Mouse (Mus musculus) T-helper 17 cell (primary cell): ENCODE measurements around the gene Ptpn12.

Experiments used
- in situ Hi-C, 2 experiments: fragments of 300-600 bp; cut with MboI, MseI; formaldehyde crosslinking; loops; 1 replicate in 1 of 2; 2 replicates in 1 of 2; pipeline ENCODE4 v1.15.1; 2025; ENCODE audit warnings: high pct_unique_total_duplicates in 2 of 2

Ptpn12 gene

DNA sequence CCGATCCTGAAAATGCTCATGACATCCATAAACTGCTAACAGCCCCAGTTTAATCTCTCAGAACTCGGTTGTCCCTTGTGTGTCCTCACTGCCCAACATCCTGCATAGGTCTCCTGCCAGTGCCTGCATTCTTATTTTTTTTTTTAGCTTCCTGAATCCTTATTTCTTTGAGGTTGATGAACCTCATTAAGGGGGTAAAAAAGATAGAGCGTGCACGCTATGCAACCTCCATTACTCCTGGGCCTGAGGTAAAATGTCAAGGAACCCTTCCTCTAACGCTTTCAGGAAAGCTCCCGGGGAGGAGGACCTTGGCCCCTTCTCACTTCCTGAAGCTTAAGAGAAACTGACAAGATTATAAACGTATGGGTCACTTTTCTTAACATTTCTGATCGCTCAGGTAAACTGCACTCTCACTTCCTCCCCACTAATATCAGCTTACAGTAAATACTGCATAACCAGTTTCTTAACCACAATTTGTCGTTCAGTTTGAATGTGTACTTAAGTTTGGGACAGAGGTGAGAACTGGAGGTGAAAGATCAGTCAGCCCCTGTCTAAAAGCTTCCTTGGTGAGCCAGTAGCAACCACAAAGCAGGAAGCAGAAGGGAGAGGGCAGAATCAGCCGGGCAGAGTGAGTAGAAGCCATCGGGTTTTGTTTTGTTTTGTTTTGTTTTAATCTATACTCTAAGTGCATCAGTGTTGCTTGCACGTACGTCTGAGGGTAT, 100.4 kb downstream of the Ptpn12 start:
- in situ Hi-C loops: loop anchor here in 1 of 2 experiments (5.0 to 10.0 kb wide), 2 partner anchors 43 to 100 kb away; partner anchors contain the start of gene Ptpn12

DNA sequence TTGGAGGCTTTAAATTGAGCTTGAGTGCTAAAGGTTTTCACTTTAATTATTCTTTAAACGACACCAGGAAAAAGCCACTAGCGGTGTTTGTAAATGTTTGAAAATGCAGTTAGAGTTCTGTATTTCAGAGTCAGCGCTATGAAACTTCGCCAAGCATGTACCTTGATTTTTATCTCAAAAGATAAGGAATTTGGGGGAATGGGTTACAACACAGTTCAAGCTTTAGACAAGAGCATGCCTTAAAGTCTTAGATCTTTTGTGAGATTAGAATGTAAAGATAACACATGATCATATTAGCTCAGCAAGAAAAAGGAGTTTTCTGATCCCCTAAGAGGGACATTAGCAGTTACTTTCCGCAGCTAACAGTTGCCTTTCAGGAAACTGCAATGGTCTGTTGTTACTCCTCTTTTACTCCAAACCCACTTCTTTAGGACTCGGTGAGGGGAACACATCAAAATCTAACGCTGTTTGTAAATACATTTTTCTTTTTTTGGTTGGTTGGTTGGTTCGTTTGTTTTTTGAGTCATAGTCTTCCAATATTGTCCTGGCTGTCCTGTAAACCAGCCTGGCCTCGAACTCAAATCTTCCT, 103.3 kb downstream of the Ptpn12 start:
- in situ Hi-C loops: loop anchor here in 1 of 2 experiments (10.0 kb wide), 1 partner anchor 102 kb away; the partner anchor contains the start of gene Ptpn12

DNA sequence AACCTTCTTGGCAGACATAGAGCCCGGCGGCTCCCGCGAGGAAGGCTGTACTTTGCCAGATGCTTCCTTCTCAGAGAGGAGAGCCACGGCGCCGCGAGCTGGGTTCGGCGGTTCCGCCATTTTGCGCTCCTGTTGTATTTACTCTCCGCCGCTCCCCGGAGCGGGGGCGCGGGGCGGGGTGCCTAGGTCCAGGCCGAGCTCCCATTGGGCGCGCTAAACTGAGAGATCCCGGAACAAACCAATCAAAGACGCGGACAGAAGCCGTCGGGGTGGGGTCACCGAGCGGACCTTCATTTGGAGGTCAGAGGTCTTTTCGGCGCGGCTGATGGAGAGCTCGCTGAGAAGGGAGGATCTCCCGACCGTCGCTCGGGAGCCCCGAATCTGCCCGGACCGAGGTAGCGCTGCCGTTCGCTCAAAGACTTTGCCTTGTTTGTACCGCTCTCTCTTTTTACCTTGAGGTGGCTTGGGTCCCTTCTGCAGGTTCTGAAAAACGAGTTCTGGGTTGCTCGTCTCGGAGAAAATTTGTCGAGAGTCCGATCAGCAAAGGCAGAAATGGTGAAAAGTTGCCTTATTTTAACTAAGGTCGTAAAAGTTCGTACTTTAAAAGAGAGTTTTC, 103.9 kb downstream of the Ptpn12 start:
- in situ Hi-C loops: loop anchor here in 1 of 2 experiments (10.0 kb wide), 1 partner anchor 103 kb away; the partner anchor contains the start of gene Ptpn12

DNA sequence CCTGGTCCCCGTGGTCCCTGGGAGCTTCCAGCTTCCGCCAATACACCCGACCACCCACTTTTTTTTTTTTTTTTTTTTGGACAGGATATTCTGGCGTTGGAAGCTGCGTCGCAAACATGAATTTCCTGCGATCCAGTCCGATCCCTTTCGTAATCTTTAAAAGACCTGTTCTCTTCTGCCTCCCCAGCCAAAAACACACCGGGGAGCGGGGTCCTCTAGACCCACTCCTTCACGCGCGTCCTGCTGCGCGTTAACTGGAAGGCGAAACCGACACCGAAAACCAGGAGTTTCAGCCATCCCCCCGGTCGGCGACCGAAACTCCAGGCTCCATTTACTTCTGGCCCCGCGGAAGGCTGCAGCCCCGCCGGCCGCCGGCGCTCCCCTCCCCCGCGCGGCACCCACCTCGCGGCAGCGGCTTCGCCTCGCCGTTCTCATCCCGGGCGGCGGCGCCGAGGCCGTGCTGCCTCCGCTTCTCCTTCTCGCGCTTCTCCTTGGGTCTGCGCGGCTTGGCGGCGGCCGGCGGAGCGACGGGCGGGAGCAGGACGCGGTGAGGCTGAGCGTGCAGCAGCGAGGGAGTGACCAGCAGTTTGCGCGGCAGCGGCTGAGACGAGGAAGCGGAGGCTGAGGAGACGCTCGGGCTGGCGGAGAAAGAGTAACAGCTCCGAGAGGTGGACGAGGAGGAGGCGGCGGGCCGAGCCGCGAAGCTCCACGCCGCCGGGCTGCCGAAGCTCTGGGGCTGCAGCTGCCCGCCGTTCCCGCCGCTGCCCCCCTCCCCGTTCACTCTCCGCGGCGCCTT, 104.7 kb downstream of the Ptpn12 start:
- in situ Hi-C loops: loop anchor here in 1 of 2 experiments (10.0 kb wide), 1 partner anchor 104 kb away; the partner anchor contains the start of gene Ptpn12

DNA sequence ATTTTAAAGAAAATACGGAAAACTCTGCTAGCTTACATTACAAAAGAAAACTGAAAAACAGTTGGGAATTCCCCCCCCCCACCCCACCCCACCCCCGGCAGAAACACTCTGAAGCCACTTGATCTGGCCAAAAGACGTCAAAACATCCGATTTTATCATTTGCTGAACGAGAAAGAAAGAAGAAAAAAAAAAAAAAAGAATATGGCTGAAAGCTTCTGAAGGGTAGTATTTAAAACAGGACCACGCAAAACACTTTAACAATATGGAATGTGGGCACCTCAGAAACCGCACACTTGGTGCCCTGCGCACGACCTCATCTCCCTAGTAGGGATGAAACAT, 105.2 kb downstream of the Ptpn12 start:
- in situ Hi-C loops: loop anchor here in 1 of 2 experiments (10.0 kb wide), 1 partner anchor 104 kb away; the partner anchor contains the start of gene Ptpn12

DNA sequence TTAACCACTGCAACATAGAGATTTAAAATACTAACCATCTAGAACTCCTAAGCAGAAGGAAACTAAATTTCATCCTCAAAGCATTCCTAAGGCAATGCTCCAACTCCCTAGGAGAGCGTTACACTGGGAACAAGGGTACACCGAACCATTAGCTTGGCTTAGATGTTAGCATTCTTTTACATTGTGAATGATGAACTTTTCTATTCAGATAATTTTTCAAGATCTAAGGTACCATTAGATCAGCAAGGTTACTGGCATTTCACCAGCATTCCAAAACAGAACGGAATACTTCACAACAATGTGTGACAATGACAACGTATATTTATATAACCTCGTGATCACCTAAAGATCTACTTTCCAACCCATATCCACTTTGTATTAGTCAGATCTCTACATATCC, 105.6 kb downstream of the Ptpn12 start:
- in situ Hi-C loops: loop anchor here in 1 of 2 experiments (10.0 kb wide), 1 partner anchor 105 kb away; the partner anchor contains the start of gene Ptpn12

DNA sequence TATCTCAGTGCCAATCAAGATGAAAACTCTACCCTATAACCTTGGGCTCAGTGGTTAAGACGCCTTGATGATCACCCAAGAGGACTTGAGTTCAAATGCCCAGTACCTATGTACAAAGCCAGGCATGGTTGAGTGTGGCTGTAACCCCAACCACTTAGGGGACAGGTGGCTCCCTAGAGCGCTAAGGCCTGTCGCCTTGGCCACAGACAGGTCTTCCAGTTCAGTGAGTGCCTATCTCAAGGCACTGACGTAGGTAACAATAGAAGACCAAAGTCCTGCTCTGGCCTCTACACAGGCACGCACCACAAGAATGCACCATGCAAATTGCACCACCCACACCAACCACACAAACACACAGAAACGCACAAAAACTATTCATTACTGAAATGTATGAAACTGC, 108.8 kb downstream of the Ptpn12 start:
- in situ Hi-C loops: loop anchor here in 1 of 2 experiments (10.0 kb wide), 1 partner anchor 468 kb away; no protein-coding TSS in a partner anchor

DNA sequence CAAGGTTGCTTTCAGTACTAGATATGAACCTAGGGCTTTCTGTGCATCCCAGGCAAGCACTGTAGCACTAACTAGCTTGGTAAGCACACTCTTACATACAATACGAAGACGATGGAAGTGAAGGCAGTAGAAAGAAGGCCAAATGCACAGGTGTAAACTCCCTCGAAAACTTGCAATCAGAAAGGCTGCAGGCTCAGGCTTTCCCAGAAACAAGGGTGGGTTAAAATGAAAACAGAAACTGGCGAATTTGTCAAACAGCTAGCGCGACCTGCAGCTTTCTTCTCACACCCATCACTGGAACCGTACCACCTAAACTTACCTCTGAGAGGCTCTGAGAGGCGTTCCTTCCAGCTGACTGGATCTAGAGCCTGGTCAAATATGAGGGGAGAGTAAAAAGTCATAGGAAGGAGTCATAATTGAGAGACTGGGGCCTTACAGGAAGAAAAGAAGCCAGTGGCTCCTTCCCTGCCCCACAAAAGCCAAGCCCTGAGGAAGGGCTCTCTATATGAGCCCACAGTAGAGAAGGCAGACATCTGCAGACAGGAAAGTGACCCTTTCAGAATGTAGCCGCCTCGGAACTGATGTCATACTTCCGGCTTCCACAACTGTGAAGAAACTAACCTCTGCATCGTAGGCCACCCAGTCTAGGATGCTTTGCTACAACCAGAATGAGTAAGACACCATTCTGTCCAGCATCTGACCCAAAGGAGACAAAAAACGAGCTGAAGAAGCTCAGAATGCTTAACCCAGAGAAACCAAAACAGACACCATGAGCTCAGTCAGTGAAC, 110.6 kb downstream of the Ptpn12 start:
- in situ Hi-C loops: loop anchor here (5.0 to 10.0 kb wide), 2 partner anchors 102 to 470 kb away; no protein-coding TSS in a partner anchor

DNA sequence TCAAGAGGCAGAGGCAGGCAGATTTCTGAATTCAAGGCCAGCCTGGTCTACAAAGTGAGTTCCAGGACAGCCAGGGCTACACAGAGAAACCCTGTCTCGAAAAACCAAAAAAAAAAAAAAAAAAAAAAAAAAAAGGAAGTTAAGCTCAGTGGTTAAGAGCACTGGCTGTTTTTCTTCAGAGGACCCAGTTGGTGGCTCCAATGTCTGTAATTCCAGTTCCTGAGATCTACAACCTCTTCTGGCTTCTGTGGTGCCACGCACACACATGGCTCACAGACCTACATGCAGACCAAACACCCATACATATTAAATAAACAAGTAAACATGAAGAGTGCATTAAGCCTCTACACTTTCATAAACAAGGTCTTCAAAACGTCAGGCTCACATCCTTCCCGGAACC, 111.9 kb downstream of the Ptpn12 start:
- in situ Hi-C loops: loop anchor here (5.0 to 10.0 kb wide), 2 partner anchors 104 to 471 kb away; no protein-coding TSS in a partner anchor

DNA sequence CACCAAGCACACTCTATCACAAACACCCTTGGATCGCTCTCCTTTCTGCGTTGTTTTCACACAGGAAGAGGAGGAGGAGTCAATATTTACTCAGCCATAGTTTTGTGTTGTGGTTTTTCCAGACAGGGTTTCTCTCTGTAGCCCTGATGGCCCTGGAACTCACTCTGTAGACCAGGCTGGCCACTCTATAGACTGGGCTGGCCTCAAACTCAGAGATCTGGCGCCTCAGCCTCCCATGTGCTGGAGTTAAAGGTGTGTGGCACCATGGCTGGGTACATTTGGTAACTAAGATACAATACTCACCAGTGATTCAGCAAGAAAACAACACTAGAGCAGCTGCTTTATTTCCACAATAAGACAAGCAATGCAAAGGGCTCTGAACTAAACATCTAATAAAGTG, 113.2 kb downstream of the Ptpn12 start:
- in situ Hi-C loops: loop anchor here (5.0 to 10.0 kb wide), 2 partner anchors 105 to 472 kb away; no protein-coding TSS in a partner anchor

DNA sequence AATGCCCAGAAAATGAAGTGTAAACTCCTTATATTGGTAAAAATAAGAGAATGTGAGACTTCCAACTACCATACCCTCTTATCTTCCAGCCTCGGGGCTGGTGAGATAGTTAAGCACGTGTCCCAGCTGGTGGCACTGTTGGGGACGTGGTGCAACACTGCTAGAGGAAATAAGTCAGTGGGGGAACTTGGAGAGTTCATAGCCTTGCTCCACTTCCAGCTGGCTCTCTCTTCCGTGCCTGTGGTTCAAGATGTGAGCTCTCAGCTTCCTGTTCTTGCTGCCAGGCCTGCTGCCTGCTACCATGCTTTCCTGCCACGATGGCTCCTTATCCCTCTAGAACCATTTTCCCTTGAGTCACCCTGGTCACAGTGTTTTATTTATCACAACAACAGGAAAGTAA, 114.5 kb downstream of the Ptpn12 start:
- in situ Hi-C loops: loop anchor here (5.0 to 10.0 kb wide), 2 partner anchors 106 to 474 kb away; no protein-coding TSS in a partner anchor

DNA sequence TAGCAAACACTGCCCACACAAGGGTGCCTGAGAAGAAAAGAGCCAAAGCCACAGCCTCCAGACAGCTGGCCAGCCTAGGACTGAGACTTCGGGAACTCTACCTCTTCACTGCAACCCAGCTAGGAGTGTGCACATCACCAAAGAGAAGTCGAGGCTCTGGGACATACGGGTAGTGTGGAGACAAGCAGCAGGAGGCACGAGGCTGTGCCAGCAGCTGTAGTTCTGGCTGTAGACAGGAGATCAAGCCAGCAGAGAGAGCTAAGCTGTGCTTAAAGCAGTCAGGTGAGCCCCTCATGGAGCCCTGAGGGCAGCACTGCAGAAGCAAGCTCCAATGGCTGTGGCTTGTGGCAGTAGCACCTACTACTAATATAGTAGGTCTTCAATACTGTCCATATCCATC, 115.0 kb downstream of the Ptpn12 start:
- in situ Hi-C loops: loop anchor here (5.0 to 10.0 kb wide), 2 partner anchors 107 to 474 kb away; no protein-coding TSS in a partner anchor

DNA sequence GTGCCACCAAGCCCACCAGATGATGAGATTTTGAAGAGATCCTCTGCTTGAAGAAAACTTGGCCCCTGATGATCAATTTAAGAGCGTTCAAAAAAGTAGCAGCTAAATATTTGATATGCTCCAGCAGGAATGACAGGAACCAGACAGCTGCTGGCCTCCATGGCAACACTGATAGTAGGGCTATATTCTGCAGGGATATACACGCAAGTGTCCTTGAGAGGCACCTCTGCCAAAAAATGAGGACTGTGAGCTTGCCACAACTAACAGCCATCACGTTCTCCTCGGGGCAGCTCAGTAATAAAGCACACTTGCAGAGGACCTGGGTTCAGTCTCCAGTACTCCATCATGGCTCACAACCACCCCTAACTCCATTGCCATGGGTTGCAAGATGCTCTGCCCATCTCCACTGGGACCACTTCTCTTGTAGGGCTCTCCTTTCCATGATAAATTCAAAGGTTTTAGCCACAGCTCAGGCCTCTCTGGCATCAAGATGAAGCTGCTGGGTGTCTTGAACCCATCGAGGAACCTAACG, 115.6 kb downstream of the Ptpn12 start:
- in situ Hi-C loops: loop anchor here (5.0 to 10.0 kb wide), 2 partner anchors 107 to 475 kb away; no protein-coding TSS in a partner anchor

DNA sequence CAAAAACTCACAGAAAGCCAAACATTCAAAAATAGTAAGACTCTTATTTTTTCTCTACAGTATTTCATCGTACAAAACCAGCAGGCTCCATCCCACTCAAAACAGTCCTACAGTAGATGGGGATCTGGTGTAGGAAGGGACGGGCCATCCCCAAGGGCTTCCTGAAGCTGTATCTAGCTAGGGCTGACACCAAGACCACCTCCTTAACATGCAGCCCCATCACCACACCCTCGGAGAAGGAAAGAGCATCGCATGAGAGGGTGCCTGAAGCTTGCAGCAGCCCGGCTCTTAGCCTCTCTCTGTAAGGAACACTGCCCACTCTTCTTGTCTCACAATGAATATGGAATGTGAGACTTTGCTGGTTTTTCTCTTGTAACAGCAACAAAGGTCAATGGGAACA, 117.2 kb downstream of the Ptpn12 start:
- in situ Hi-C loops: no loop called here
